8 mouse cellular contexts compared by ENCODE assay signal in genomic region chr5:139199995-139200769, GRCm38 (mm10). TPM values are rescaled to one million over a fixed set of nuclear protein-coding genes. Genes with fewer than 3 reads are reported as not detected.
DNase-seq lines count a peak whose midpoint lies in the region; ATAC-seq lines count a peak whose summit lies in the region.

Gene Sun1, plus strand, starts transcription at chr5:139200637.

- peak; percentile 95 for ATAC-seq in heart, embryonic 13.5 days (ENCODE audit: extremely low read depth, insufficient number of reproducible peaks, low FRiP score, low TSS enrichment)
- peak; percentile 91 for ATAC-seq in liver, embryonic 12.5 days
- ATAC-seq in stomach, embryonic 15.5 days (ENCODE audit: insufficient read depth, low FRiP score, low read depth) = peak; percentile 99

- no peaks in the 10 kb centered on the region for H3K9me3 ChIP-seq in heart, embryonic 13.5 days
- no peaks in the 10 kb centered on the region for H3K9me3 ChIP-seq in liver, embryonic 12.5 days (replicated peaks)
- no peaks in the 10 kb centered on the region for H3K9me3 ChIP-seq in stomach, embryonic 15.5 days

- peak within 1 kb of the TSS; percentile 77 for H3K4me3 ChIP-seq in brown adipose tissue, adult 24 weeks (ENCODE audit: insufficient read depth, low read depth, low read length)
- peak within 1 kb of the TSS; percentile 97 for H3K4me3 ChIP-seq in heart, embryonic 13.5 days
- peak within 1 kb of the TSS; percentile 88 for H3K4me3 ChIP-seq in liver, embryonic 12.5 days
- peak within 1 kb of the TSS; percentile 94 for H3K4me3 ChIP-seq in stomach, embryonic 15.5 days (replicated peaks)

- peak within 1 kb of the TSS; percentile 91 for H3K9ac ChIP-seq in heart, embryonic 13.5 days
- H3K9ac ChIP-seq in liver, embryonic 12.5 days = peak within 1 kb of the TSS; percentile 92
- H3K9ac ChIP-seq in stomach, embryonic 15.5 days = peak within 1 kb of the TSS; percentile 80

- H3K27ac ChIP-seq in brown adipose tissue, adult 24 weeks (replicated peaks; ENCODE audit: low read depth, low read length) = peak within 1 kb of the TSS; percentile 48
- H3K27ac ChIP-seq in heart, embryonic 13.5 days (replicated peaks) = peak within 1 kb of the TSS; percentile 88
- peak within 1 kb of the TSS; percentile 99 for H3K27ac ChIP-seq in liver, embryonic 12.5 days
- H3K27ac ChIP-seq in stomach, embryonic 15.5 days = peak within 1 kb of the TSS; percentile 93

- H3K27me3 ChIP-seq in heart, embryonic 13.5 days (replicated peaks) = no peaks in the 10 kb centered on the region
- no peaks in the 10 kb centered on the region for H3K27me3 ChIP-seq in liver, embryonic 12.5 days (replicated peaks)
- H3K27me3 ChIP-seq in stomach, embryonic 15.5 days (replicated peaks) = no peaks in the 10 kb centered on the region

- H3K4me2 ChIP-seq in heart, embryonic 13.5 days = peak within 1 kb of the TSS; percentile 91
- H3K4me2 ChIP-seq in liver, embryonic 12.5 days = peak within 1 kb of the TSS; percentile 95
- peak within 1 kb of the TSS; percentile 77 for H3K4me2 ChIP-seq in stomach, embryonic 15.5 days

- WGBS in heart, embryonic 13.5 days = 2% methylated on average over 64 of the region's 64 CpGs
- WGBS in liver, embryonic 12.5 days (ENCODE audit: insufficient replicate concordance) = 0% methylated on average over 62 of the region's 64 CpGs
- WGBS in stomach, embryonic 15.5 days = under 1% methylated on average over 61 of the region's 64 CpGs

- 0 out of 2 replicates have a peak, but pooled peaks cover 3% of the 10 kb centered on the region for H3K36me3 ChIP-seq in heart, embryonic 13.5 days
- H3K36me3 ChIP-seq in liver, embryonic 12.5 days = peaks cover 10% of the 10 kb centered on the region; the same call in 1 of the 2 replicates
- H3K36me3 ChIP-seq in stomach, embryonic 15.5 days = 0 out of 2 replicates have a peak, but pooled peaks cover 4% of the 10 kb centered on the region

- H3K4me1 ChIP-seq in brown adipose tissue, adult 24 weeks (ENCODE audit: control insufficient read depth, insufficient read depth, insufficient read length, low read length) = peaks cover 24% of the 10 kb centered on the region
- peaks cover 37% of the 10 kb centered on the region for H3K4me1 ChIP-seq in heart, embryonic 13.5 days
- peaks cover 90% of the 10 kb centered on the region for H3K4me1 ChIP-seq in liver, embryonic 12.5 days
- peaks cover 33% of the 10 kb centered on the region for H3K4me1 ChIP-seq in stomach, embryonic 15.5 days

- DNase-seq in CD4-positive, CD25-positive, alpha-beta regulatory T cell, adult 2 months (ENCODE audit: low read depth, low spot score) = peak; percentile 99
- peak; percentile 68 for DNase-seq in fat pad, adult 2 months (ENCODE audit: extremely low read depth, low read depth, low spot score)
- peak; percentile 99 for DNase-seq in kidney, postnatal 10 days
- DNase-seq in natural killer cell, adult 2 months (ENCODE audit: low spot score in 2 of 2) = peak; percentile 96 to 97

RNA-seq across cellular contexts. Expression of gene Sun1, which starts in this region (rescaled TPM):
- polyA plus RNA-seq in brown adipose tissue, adult 24 weeks (2012; ENCODE audit: insufficient read depth, insufficient read length, missing spikeins) = 19.0 and 20.1 TPM in 2 replicates
- 31.2 and 32.9 TPM in 2 replicates for polyA plus RNA-seq in heart, embryonic 13.5 days (2015; fragmentation: Nextera tagmentation; extraction: Ambion mirVana)
- polyA plus RNA-seq in liver, embryonic 12.5 days (2016; fragmentation: Nextera tagmentation; extraction: Ambion mirVana) = 31.7 and 34.6 TPM in 2 replicates
- polyA plus RNA-seq in stomach, embryonic 15.5 days (2015; fragmentation: Nextera tagmentation; extraction: Ambion mirVana) = 48.6 and 53.1 TPM in 2 replicates

Comparison
In these comparisons a context has a peak if more than half of its experiments do, and no peak if none do; other contexts are left out.
1. Peak in every context shown above with its lines: DNase-seq, ATAC-seq, H3K4me3 ChIP-seq and H3K27ac ChIP-seq.
2. H3K27ac ChIP-seq: peak in every context shown above with its lines; median percentile 99 in liver, embryonic 12.5 days; 93 in stomach, embryonic 15.5 days; 88 in heart, embryonic 13.5 days; 48 in brown adipose tissue, adult 24 weeks.